Mouse (Mus musculus): Measurements from ENCODE around the gene Fbxl18. TPM values are rescaled to one million over a fixed set of nuclear protein-coding genes. Genes with fewer than 3 reads are reported as not detected.

The Fbxl18 gene
- polyA plus RNA-seq, 1 experiment from 2014 or later, result 20.7 TPM

- H3K4me2 ChIP-seq (replicated peaks), result no peak overlapping the region
- no peak overlapping the region for H3K4me3 ChIP-seq
- no peak for ATAC-seq (ENCODE audit: low FRiP score, low read depth)
- H3K27ac ChIP-seq, result no peak overlapping the region
- H3K9me3 ChIP-seq, result no peaks in the 10 kb centered on the region
- H3K36me3 ChIP-seq, result peaks cover 61% of the 10 kb centered on the region
- WGBS, result 88% methylated on average over 5 of the region's 5 CpGs
- peaks cover 14% of the 10 kb centered on the region for H3K4me1 ChIP-seq
- no peak overlapping the region for H3K9ac ChIP-seq
- H3K27me3 ChIP-seq (replicated peaks), result no peaks in the 10 kb centered on the region
Measured at GRCm38 (mm10) chr5:142876896-142877295, 18.3 kb downstream of the Fbxl18 start.

DNA sequence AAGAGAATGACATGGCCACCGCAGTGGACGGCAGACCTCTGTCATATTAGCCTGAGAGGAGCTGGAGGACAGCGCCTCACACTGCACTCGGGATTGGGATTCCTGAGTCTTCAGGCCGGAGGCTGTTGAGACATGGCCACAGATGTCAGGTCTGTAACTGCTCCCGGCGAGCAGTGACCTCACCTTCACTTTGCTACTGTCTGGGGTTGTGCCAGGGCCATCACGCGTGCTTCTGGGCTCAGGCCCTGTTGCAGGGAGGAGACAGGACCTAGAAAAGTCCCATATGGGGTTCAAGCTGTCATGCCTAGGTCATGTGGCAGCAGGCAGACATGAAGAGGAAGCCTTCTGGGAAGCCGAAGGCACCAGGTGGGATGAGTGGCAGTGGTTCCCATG is 19.7 kb downstream of the Fbxl18 start:
- no peak overlapping the region for H3K4me2 ChIP-seq (replicated peaks)
- peaks cover 9% of the 10 kb centered on the region; the same call in 1 of the 2 replicates for H3K4me1 ChIP-seq
- no peak for ATAC-seq (ENCODE audit: low FRiP score, low read depth)
- H3K9ac ChIP-seq, result no peak overlapping the region
- H3K27ac ChIP-seq, result no peak overlapping the region
- H3K4me3 ChIP-seq, result no peak overlapping the region
- no peaks in the 10 kb centered on the region for H3K27me3 ChIP-seq (replicated peaks)
- H3K9me3 ChIP-seq, result no peaks in the 10 kb centered on the region
- 93% methylated on average over 10 of the region's 10 CpGs for WGBS
- H3K36me3 ChIP-seq, result peaks cover 71% of the 10 kb centered on the region

- no peak for ATAC-seq (ENCODE audit: low FRiP score, low read depth)
- Histone ChIP-seq H3K36me3 (peaks cover 67% of the 10 kb centered on the region), H3K9me3 (no peaks in the 10 kb centered on the region), H3K27me3 (replicated peaks) (no peaks in the 10 kb centered on the region), H3K4me1 (peaks cover 11% of the 10 kb centered on the region; the same call in 1 of the 2 replicates), H3K27ac (no peak overlapping the region), H3K4me2 (replicated peaks) (no peak overlapping the region), H3K4me3 (no peak overlapping the region), H3K9ac (no peak overlapping the region)
- WGBS, result 89% methylated on average over 13 of the region's 13 CpGs
Measured at GRCm38 (mm10) chr5:142874791-142875512, 20.3 kb downstream of the Fbxl18 start.

- ATAC-seq (ENCODE audit: low FRiP score, low read depth), result no peak
- Histone ChIP-seq H3K4me2 (replicated peaks) (no peak overlapping the region), H3K27me3 (replicated peaks) (no peaks in the 10 kb centered on the region), H3K9ac (no peak overlapping the region), H3K9me3 (no peaks in the 10 kb centered on the region), H3K4me1 (peaks cover 16% of the 10 kb centered on the region), H3K4me3 (no peak overlapping the region), H3K36me3 (peaks cover 67% of the 10 kb centered on the region), H3K27ac (no peak overlapping the region)
- WGBS, result 94% methylated on average over 7 of the region's 7 CpGs
Measured at GRCm38 (mm10) chr5:142873718-142874117, 21.5 kb downstream of the Fbxl18 start.

- Histone ChIP-seq H3K36me3 (peaks cover 56% of the 10 kb centered on the region), H3K9ac (no peak overlapping the region), H3K4me1 (peaks cover 13% of the 10 kb centered on the region), H3K27ac (no peak overlapping the region), H3K27me3 (replicated peaks) (no peaks in the 10 kb centered on the region), H3K4me2 (replicated peaks) (no peak overlapping the region), H3K4me3 (no peak overlapping the region), H3K9me3 (no peaks in the 10 kb centered on the region)
- no peak for ATAC-seq (ENCODE audit: low FRiP score, low read depth)
- 78% methylated on average over 12 of the region's 12 CpGs for WGBS
Measured at GRCm38 (mm10) chr5:142871765-142872164, 23.5 kb downstream of the Fbxl18 start.

- WGBS, result 44% methylated on average over 13 of the region's 13 CpGs
- peak; percentile 76 for ATAC-seq (ENCODE audit: low FRiP score, low read depth)
- Histone ChIP-seq H3K9me3 (no peaks in the 10 kb centered on the region), H3K4me1 (peaks cover 13% of the 10 kb centered on the region), H3K36me3 (peaks cover 34% of the 10 kb centered on the region), H3K4me2 (replicated peaks) (no peak overlapping the region), H3K27me3 (replicated peaks) (no peaks in the 10 kb centered on the region), H3K4me3 (no peak overlapping the region), H3K9ac (no peak overlapping the region), H3K27ac (peak overlapping the region; percentile 64; the same call in 1 of the 2 replicates)
Measured at GRCm38 (mm10) chr5:142869463-142869862, 25.8 kb downstream of the Fbxl18 start.

DNA sequence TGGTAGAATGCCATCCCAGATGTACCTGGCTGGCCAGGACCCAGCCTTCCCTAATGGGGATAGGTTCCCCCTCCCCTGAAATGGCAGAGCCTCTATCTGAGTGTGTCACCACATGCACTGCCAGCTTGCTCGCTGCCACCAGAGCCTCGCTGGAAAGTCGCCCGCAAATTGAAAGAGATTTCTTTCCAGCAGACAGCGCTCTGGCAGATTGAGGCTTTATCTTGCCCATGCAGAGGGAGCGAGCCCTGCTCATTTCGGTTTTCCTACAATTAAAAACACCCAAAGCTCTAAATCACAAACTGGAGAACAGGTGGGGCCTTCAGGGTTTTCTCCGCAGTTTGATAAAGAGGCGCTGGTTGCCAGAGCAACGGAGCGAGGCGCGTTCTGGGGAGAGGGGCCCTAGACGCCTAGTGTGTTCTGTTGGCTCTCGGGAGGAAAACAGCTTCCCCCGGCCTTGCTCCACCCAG is 37.4 kb downstream of the Fbxl18 start:
- ATAC-seq (ENCODE audit: low FRiP score, low read depth), result 0 out of 2 replicates have a peak, but pooled peaks have one; percentile 50
- no peaks in the 10 kb centered on the region for H3K9me3 ChIP-seq
- H3K4me2 ChIP-seq (replicated peaks), result peak overlapping the region; percentile 1; the same call in 1 of the 2 replicates
- no peaks in the 10 kb centered on the region for H3K27me3 ChIP-seq (replicated peaks)
- 30% methylated on average over 16 of the region's 16 CpGs for WGBS
- no peak overlapping the region for H3K27ac ChIP-seq
- H3K4me1 ChIP-seq, result 0 out of 2 replicates have a peak, but pooled peaks cover 7% of the 10 kb centered on the region
- H3K4me3 ChIP-seq, result no peak overlapping the region
- H3K9ac ChIP-seq, result no peak overlapping the region
- H3K36me3 ChIP-seq, result no peaks in the 10 kb centered on the region

GRCm38 (mm10) chr5:142856408-142856807 is 38.8 kb downstream of the Fbxl18 start:
- Histone ChIP-seq H3K27ac (no peak overlapping the region), H3K4me2 (replicated peaks) (no peak overlapping the region), H3K36me3 (no peaks in the 10 kb centered on the region), H3K9ac (no peak overlapping the region), H3K27me3 (replicated peaks) (no peaks in the 10 kb centered on the region), H3K9me3 (no peaks in the 10 kb centered on the region), H3K4me1 (0 out of 2 replicates have a peak, but pooled peaks cover 7% of the 10 kb centered on the region), H3K4me3 (no peak overlapping the region)
- no peak for ATAC-seq (ENCODE audit: low FRiP score, low read depth)
- 76% methylated on average over 4 of the region's 4 CpGs for WGBS

DNA sequence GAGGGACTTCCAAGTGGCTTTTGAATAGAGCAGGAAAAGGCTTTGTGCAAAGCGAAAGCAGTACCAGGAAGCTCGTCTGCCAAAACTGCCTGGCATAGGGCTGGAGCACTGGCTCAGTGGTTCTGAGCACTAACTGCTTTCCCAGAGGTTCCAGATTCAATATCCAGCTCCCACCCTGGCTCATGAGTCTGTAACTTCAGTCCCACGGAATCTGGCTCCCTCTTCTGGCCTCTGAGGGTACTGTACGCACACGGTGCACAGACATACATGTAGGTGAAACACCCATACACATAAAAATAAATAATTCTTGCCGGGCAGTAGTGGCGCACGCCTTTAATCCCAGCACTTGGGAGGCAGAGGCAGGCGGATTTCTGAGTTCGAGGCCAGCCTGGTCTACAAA is 40.3 kb downstream of the Fbxl18 start:
- no peak for ATAC-seq (ENCODE audit: low FRiP score, low read depth)
- 0 out of 2 replicates have a peak, but pooled peaks cover 7% of the 10 kb centered on the region for H3K4me1 ChIP-seq
- H3K36me3 ChIP-seq, result no peaks in the 10 kb centered on the region
- H3K27me3 ChIP-seq (replicated peaks), result no peaks in the 10 kb centered on the region
- H3K27ac ChIP-seq, result no peak overlapping the region
- no peaks in the 10 kb centered on the region for H3K9me3 ChIP-seq
- H3K9ac ChIP-seq, result no peak overlapping the region
- H3K4me2 ChIP-seq (replicated peaks), result no peak overlapping the region
- H3K4me3 ChIP-seq, result no peak overlapping the region
- 77% methylated on average over 10 of the region's 10 CpGs for WGBS

- H3K4me3 ChIP-seq, result no peak overlapping the region
- no peaks in the 10 kb centered on the region for H3K27me3 ChIP-seq (replicated peaks)
- no peaks in the 10 kb centered on the region for H3K9me3 ChIP-seq
- WGBS, result 83% methylated on average over 6 of the region's 6 CpGs
- no peak for ATAC-seq (ENCODE audit: low FRiP score, low read depth)
- no peak overlapping the region for H3K27ac ChIP-seq
- H3K4me1 ChIP-seq, result 0 out of 2 replicates have a peak, but pooled peaks cover 7% of the 10 kb centered on the region
- no peak overlapping the region for H3K4me2 ChIP-seq (replicated peaks)
- H3K36me3 ChIP-seq, result no peaks in the 10 kb centered on the region
- no peak overlapping the region for H3K9ac ChIP-seq
Measured at GRCm38 (mm10) chr5:142853585-142853984, 41.6 kb downstream of the Fbxl18 start.

DNA sequence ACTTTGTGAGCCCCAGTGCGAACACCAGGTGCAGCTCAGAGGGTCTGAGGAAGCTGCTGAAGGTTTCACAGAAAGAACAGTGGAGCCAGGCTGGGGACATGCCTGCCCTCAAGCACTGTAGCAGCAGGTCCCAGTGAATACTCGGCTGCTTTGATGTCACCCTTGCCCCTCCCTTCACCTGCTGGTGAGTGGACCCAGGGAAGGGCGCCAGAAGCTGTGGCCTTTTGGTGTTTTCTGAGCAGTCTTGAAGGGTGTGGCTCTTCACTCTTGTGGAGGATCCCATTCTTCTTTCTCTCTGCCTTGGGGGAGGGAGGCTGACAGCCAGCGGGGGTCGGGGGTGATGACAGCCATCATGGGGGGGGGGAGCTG is 43.6 kb downstream of the Fbxl18 start:
- Histone ChIP-seq H3K4me1 (no peaks in the 10 kb centered on the region), H3K4me3 (no peak overlapping the region), H3K4me2 (replicated peaks) (no peak overlapping the region), H3K9me3 (no peaks in the 10 kb centered on the region), H3K9ac (no peak overlapping the region), H3K27ac (no peak overlapping the region), H3K36me3 (no peaks in the 10 kb centered on the region), H3K27me3 (replicated peaks) (no peaks in the 10 kb centered on the region)
- WGBS, result 66% methylated on average over 5 of the region's 5 CpGs
- ATAC-seq (ENCODE audit: low FRiP score, low read depth), result no peak

- Histone ChIP-seq H3K4me1 (no peaks in the 10 kb centered on the region), H3K36me3 (no peaks in the 10 kb centered on the region), H3K27ac (no peak overlapping the region), H3K9me3 (no peaks in the 10 kb centered on the region), H3K27me3 (replicated peaks) (no peaks in the 10 kb centered on the region), H3K4me2 (replicated peaks) (no peak overlapping the region), H3K4me3 (no peak overlapping the region), H3K9ac (no peak overlapping the region)
- WGBS, result 82% methylated on average over 7 of the region's 7 CpGs
- ATAC-seq (ENCODE audit: low FRiP score, low read depth), result no peak
Measured at GRCm38 (mm10) chr5:142850916-142851680, 44.1 kb downstream of the Fbxl18 start.

Data from neural tube, embryonic 12.5 days (tissue).